Mouse (Mus musculus) midbrain, embryonic 11.5 days (tissue): Measurements from ENCODE around the gene Pan3. TPM values are rescaled to one million over a fixed set of nuclear protein-coding genes. Genes with fewer than 3 reads are reported as not detected.

Experiments used
- ATAC-seq: fragments of 200-750 bp; cut with Nextera tagmentation; 2 replicates; pipeline ENCODE4 v1.8.0; 2017; ENCODE audit warnings: moderate TSS enrichment, moderate library complexity; ENCODE audit not compliant: low FRiP score
- DNase-seq: peaks from one replicate; pipeline ENCODE4 v3.0.0; 2015; ENCODE audit warnings: low spot score; ENCODE audit errors: missing footprints
- H3K27ac ChIP-seq: fragments of 300-500 bp; sonication (generic); 2 replicates; pipeline ENCODE4 v1.5.1; 2014; ENCODE audit warnings: low read depth, low read length
- H3K27me3 ChIP-seq: fragments of 300-500 bp; sonication (generic); 2 replicates; pipeline ENCODE4 v1.6.1; 2014; ENCODE audit warnings: mild to moderate bottlenecking, low read length, moderate library complexity, mixed read lengths; ENCODE audit not compliant: control insufficient read depth, insufficient read depth
- H3K36me3 ChIP-seq: fragments of 300-500 bp; sonication (generic); 2 replicates; pipeline ENCODE4 v1.6.1; 2014; ENCODE audit warnings: mild to moderate bottlenecking, low read length, moderate library complexity, mixed read lengths; ENCODE audit not compliant: control insufficient read depth, insufficient read depth
- H3K4me1 ChIP-seq: fragments of 300-500 bp; sonication (generic); 2 replicates; pipeline ENCODE4 v1.6.1; 2014; ENCODE audit warnings: low read length; ENCODE audit not compliant: control insufficient read depth, insufficient read depth
- H3K4me2 ChIP-seq: fragments of 300-500 bp; sonication (generic); 2 replicates; pipeline ENCODE4 v1.6.1; 2014; ENCODE audit warnings: mild to moderate bottlenecking, moderate library complexity
- H3K4me3 ChIP-seq: fragments of 300-500 bp; sonication (generic); 2 replicates; pipeline ENCODE4 v1.5.1; 2014; ENCODE audit warnings: low read depth, low read length
- H3K9ac ChIP-seq: fragments of 300-500 bp; sonication (generic); 2 replicates; pipeline ENCODE4 v1.6.1; 2014; ENCODE audit warnings: low read length
- H3K9me3 ChIP-seq: fragments of 300-500 bp; sonication (generic); 2 replicates; pipeline ENCODE4 v1.6.1; 2016; ENCODE audit warnings: low read length; ENCODE audit not compliant: control insufficient read depth
- WGBS: fragments of 180-500 bp; shearing (Covaris S2); extraction: QIAGEN DNeasy Blood & Tissue Kit; methylation state at CpG from one replicate; pipeline ENCODE4 v1.1.7; 2014; 5-methylcytosine and 5-hydroxymethylcytosine counted together
- polyA plus RNA-seq: library from polyadenylated mRNA; unstranded; fragments of >200 nt; fragmentation: Nextera tagmentation; extraction: Ambion mirVana; gene quantifications from 2 replicates; pipeline ENCODE4 v1.2.1, GENCODE M21; 2014

Pan3 gene
- polyA plus RNA-seq, 1 experiment from 2014 or later, result 49.4 TPM

DNA sequence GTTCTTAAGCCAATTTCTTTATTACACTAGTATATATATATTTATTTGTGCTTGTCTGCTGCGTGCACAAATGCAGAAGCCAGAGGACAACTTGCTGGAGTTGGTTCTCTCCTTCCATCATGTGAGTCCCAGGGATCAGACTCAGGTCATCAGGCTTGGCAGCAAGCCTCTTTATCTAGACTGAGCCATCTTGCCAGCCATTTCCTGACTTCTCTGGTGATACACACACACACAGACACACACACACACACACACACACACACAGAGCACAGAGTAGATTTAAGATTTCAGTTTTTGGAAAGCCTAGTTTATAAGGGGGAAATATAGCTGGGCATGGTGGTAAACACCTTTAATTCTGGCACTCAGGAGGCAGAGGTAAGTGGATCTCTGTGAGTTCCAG lies 155.1 kb downstream of the Pan3 start:
- no peaks in the 10 kb centered on the region for H3K4me1 ChIP-seq
- DNase-seq (no peak), ATAC-seq (no peak)
- no peak overlapping the region for H3K4me3 ChIP-seq
- no peaks in the 10 kb centered on the region for H3K27me3 ChIP-seq
- no peaks in the 10 kb centered on the region for H3K36me3 ChIP-seq
- H3K9ac ChIP-seq, result no peak overlapping the region
- no peak overlapping the region for H3K4me2 ChIP-seq
- no peak overlapping the region for H3K27ac ChIP-seq
- 79% methylated on average over 1 of the region's 1 CpGs for WGBS
- H3K9me3 ChIP-seq, result no peaks in the 10 kb centered on the region

DNA sequence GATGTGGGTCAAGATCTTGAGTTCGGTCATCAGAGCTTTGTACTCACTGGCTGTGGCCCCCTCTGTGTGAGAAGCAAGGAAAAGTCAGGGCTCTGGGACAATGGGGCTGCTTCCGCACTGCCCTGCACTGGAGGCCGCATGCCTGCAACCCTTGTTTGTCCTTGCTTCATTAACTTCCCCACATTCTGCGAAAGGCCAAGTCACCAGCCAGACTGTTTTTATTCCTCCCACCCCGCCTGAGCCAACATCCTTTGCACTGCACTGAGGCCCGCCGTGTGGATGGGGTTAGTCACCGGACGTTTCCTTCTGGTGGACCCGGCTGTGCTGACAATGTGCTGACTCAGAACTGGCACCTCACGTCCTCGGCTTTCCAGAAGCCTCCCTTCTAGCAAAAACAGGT lies 159.9 kb downstream of the Pan3 start:
- Histone ChIP-seq H3K4me2 (no peak overlapping the region), H3K4me1 (no peaks in the 10 kb centered on the region), H3K4me3 (no peak overlapping the region), H3K36me3 (no peaks in the 10 kb centered on the region), H3K27ac (no peak overlapping the region), H3K9ac (no peak overlapping the region), H3K27me3 (no peaks in the 10 kb centered on the region), H3K9me3 (no peaks in the 10 kb centered on the region)
- ATAC-seq, result no peak
- no peak for DNase-seq
- 74% methylated on average over 12 of the region's 12 CpGs for WGBS

DNA sequence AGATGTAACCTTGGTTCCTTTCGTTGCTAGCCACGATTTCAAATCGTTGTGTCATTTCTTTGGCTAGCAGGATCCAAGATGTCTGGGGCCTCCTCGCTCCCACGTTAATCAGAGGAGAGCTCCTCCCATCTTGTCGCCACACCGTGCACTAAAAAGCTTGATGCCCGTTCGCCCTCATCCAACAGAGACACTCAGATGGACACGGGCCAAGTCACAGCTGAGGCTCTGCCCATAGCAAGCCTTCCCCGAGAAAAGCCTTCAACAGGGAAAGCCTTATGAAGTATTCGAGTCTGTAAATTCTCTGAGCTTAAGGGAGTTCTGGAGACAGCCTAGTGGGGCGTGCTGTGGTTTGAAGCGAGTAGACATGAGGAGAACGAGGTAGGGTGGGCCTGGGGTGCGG lies 167.9 kb downstream of the Pan3 start:
- H3K4me2 ChIP-seq, result no peak overlapping the region
- 91% methylated on average over 16 of the region's 16 CpGs for whole genome bisulfite sequencing
- no peak overlapping the region for H3K9ac ChIP-seq
- DNase-seq (no peak), ATAC-seq (no peak)
- no peaks in the 10 kb centered on the region for H3K9me3 ChIP-seq
- H3K27me3 ChIP-seq, result no peaks in the 10 kb centered on the region
- H3K36me3 ChIP-seq, result no peaks in the 10 kb centered on the region
- no peak overlapping the region for H3K27ac ChIP-seq
- no peak overlapping the region for H3K4me3 ChIP-seq
- H3K4me1 ChIP-seq, result no peaks in the 10 kb centered on the region

Other genes starting within 250 kb of the Pan3 start
- gene Gsx1, start 241.5 kb upstream of the Pan3 start, polyA plus RNA-seq, result 14.6 and 19.0 TPM in 2 replicates
- not detected in 2 replicates for gene Pdx1, start 160.2 kb upstream of the Pan3 start, polyA plus RNA-seq
- gene Cdx2, start 122.9 kb upstream of the Pan3 start, polyA plus RNA-seq, result not detected in 2 replicates
- gene Urad, start 107.7 kb upstream of the Pan3 start, polyA plus RNA-seq, result not detected in 2 replicates
- 0.05 and 0.26 TPM in 2 replicates for gene Flt3, start 29.7 kb upstream of the Pan3 start, polyA plus RNA-seq